Mouse (Mus musculus) MN1 (cell line): ENCODE measurements around the gene Zfp646.
"Not testable (repeated sequence)": the region's sequence is repeated elsewhere in the genome, so short reads cannot be mapped to it uniquely, and the experiment has no call there.

Experiments used
- DNase-seq: peaks from one replicate; pipeline ENCODE4 v3.0.0-alpha.2; 2016; ENCODE audit warnings: low spot score

Zfp646 gene

GRCm38 (mm10) chr7:127876041-127876466 lies at the start of gene Zfp646:
Zfp646 (plus strand) TSS chr7:127876221.
- peak; percentile 87 for DNase-seq

- DNase-seq: no peak
These were observed 40.5 kb upstream of the Zfp646 start for GRCm38 (mm10) chr7:127835550-127835949.

- DNase-seq: no peak
These were observed 38.5 kb upstream of the Zfp646 start for GRCm38 (mm10) chr7:127837473-127837872.

- not testable (repeated sequence) for DNase-seq
These were observed 38.1 kb upstream of the Zfp646 start for GRCm38 (mm10) chr7:127837878-127838277.

- not testable (repeated sequence) for DNase-seq
These were observed 36.0 kb upstream of the Zfp646 start for GRCm38 (mm10) chr7:127840031-127840430.

GRCm38 (mm10) chr7:127840886-127841285 lies 35.1 kb upstream of the Zfp646 start:
- DNase-seq: peak; percentile 65

GRCm38 (mm10) chr7:127841340-127842000 lies 34.6 kb upstream of the Zfp646 start:
- peak; percentile 96 for DNase-seq

GRCm38 (mm10) chr7:127842001-127842718 lies 33.9 kb upstream of the Zfp646 start:
- peak; percentile 84 for DNase-seq

GRCm38 (mm10) chr7:127849973-127850875 lies 25.8 kb upstream of the Zfp646 start:
- no peak for DNase-seq

GRCm38 (mm10) chr7:127850906-127851305 lies 25.1 kb upstream of the Zfp646 start:
- no peak for DNase-seq

GRCm38 (mm10) chr7:127858258-127858657 lies 17.8 kb upstream of the Zfp646 start:
- no peak for DNase-seq

- no peak for DNase-seq
These were observed 9.6 kb upstream of the Zfp646 start for GRCm38 (mm10) chr7:127866434-127866833.

- no peak for DNase-seq
These were observed 8.4 kb upstream of the Zfp646 start for GRCm38 (mm10) chr7:127867641-127868040.

GRCm38 (mm10) chr7:127869149-127869810 lies 6.7 kb upstream of the Zfp646 start:
- peak; percentile 73 for DNase-seq

- no peak for DNase-seq
These were observed 5.7 kb upstream of the Zfp646 start for GRCm38 (mm10) chr7:127870136-127870821.

GRCm38 (mm10) chr7:127874812-127875626 lies 1.0 kb upstream of the Zfp646 start:
- no peak for DNase-seq

- peak; percentile 97 for DNase-seq
These were observed 407 bp upstream of the Zfp646 start for GRCm38 (mm10) chr7:127875627-127876001.

- DNase-seq: peak; percentile 96
These were observed 687 bp downstream of the Zfp646 start, which contains the start of gene Zfp668 for GRCm38 (mm10) chr7:127876467-127877348. Zfp668 (minus strand) TSS chr7:127876828.

GRCm38 (mm10) chr7:127879301-127879700 lies 3.3 kb downstream of the Zfp646 start:
- DNase-seq: no peak
